Mouse (Mus musculus): Measurements from ENCODE around the gene Swap70.
"Not testable (repeated sequence)": the region's sequence is repeated elsewhere in the genome, so short reads cannot be mapped to it uniquely, and the experiment has no call there.

The Swap70 gene

DNA sequence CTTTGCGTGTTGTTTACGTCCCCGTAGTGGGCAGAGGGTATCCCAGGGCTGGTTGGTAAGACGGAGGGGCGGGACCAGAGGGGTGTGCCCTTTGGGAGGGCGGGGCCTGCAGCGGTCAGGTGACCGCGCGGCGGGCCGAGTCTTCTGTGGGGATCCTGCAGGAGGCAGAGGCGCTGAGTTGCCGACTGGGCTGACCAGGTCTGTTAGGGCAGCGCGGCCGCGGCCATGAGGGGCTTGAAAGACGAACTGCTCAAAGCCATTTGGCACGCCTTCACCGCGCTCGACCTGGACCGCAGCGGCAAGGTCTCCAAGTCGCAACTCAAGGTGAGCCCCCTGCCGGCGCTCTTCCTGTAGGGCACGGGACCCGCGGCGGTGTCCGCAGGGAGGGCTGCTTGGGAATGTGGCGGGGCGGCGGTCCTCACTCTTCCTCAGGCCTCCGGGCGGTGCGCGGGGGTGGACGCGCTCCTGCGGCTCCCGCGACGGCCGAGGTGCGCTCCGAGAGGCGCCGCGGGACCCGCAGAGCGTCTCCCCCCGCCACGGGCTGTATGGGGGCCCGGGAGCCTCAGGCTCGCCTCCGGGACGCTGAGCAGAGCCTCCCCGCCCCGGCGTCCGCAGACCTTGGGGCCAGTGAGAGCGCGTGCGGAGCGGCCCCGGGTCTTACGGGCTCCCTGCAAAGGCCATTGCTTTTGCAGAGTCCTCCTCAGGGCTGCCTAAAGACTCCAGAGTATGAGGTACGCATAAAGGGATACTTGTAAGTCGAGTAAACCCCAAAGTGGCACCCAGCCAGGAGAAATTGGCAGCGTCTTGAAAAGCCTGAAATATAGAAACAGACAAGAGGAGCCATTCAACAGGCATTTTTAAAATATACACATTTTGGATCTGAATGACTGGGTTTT lies at the start of gene Swap70:
TSS of gene Swap70 (plus strand) at position 126 of the 896 bp plus-strand sequence.
- DNase-seq (ENCODE audit: low read depth, low spot score) = peak; percentile 85

DNA sequence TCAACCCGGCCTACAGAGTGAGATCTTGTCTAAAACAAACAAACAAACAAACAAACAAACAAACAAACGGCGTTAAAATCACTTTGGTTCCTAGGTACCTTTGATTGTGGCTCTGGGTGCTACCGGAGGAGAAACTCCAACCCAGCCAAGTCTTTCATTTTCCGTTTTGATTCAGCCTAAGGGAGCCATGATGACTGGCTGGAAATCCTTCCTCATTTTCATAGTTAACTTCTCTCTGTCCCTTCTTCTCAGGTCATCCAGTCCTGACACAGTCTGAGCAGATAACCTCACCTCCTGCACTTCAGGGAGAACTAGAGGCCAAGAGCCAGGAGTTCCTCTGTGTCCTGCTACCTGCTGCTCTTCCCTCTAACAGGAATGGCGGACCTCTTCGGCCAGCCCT lies 42.3 kb upstream of the Swap70 start:
- DNase-seq (ENCODE audit: low read depth, low spot score) = no peak

DNA sequence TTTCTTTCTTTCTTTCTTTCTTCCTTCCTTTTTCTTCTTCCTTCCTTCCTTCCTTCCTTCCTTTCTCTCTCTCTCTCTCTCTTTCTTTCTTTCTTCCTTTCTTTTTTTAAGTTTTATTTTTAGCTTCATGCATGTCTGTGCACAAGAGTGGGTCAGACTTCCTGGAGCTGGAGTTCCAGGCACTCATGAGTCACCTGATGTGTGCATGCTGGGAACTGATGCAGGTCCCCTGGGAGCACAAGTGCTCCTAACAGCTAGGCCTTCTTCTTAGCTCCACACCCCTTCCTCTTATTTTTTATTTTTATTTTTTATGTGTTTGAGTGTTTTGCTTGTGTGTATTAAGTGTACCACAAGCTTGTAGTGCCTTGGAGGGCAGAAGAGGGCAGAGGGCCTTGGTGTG lies 40.9 kb upstream of the Swap70 start:
- DNase-seq (ENCODE audit: low read depth, low spot score) = no peak

DNA sequence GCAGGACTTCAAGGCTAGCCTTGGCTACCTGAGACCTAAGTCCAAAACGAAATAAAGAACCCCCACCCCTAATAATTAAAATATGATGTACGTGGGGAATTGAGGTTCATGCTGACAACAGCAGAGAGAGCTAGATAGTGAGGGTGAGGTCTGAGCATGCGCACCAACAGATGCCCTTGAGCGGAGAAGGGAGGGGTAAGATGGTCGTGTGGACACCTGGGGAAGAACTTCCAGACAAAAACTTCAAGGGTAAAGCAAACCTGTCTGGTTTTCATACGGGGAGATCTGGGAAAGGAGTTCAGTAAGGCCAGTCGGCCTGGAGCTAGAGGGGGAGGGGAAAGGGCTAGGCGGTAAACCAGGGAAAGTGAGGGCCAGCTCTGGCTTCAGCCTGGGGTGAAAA lies 40.1 kb upstream of the Swap70 start:
- DNase-seq (ENCODE audit: low read depth, low spot score) = peak; percentile 86

DNA sequence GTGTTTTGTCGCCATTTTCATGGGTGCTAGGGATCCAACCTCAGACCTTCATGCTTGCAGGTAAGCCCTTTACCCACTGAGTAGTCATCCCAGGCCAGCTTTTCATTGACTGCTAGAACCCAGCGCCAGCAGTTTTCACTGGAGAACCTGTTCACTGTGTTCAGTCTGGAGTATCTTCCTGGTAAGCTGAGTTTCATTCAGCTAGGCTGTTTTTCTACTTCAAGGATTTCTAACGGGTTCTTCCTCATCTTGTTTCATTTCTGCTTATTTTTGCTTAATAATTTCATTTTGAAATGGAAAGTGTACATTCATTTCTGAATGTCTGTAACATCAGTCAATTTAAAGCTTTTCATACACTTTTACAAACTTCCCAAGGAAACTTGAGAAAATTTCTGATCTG lies 36.9 kb upstream of the Swap70 start:
- DNase-seq (ENCODE audit: low read depth, low spot score) = no peak

DNA sequence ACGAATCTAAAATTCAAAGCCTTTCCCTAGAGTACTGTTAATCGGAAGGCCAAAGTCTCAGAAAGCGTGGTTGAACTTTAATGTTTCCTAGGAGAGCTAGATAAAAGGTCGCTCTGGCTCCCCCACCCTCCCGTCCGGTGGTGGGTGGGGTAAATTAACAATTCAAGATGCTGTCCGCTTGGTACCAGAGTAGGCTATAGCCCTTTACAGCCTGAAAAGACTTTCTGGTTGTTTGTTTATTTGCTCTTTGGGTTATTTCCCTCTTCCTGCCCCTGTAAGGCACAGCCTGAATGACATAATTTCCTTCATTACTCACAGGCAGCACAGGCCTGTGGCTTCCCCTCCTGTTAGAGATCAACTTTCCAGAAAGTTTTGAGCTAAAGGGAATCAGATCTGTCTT lies 31.6 kb upstream of the Swap70 start:
- peak; percentile 62 for DNase-seq (ENCODE audit: low read depth, low spot score)

DNA sequence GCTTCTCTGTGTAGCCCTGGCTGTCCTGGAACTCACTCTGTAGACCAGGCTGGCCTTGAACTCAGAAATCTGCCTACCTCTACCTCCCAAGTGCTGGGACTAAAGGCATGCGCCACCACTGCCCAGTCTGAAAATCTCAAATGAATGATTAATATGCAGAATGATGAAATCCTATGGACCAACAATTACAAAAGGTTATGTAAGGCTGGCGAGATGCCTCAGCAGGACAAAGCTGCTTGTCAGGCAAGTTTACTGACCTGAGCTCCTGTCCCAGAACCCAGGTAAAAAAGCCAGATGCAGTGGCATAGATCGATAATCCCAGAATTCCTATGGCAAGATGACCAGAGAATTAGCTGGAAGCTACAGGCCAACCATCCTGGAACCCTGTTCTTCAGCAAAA lies 28.3 kb upstream of the Swap70 start:
- no peak for DNase-seq (ENCODE audit: low read depth, low spot score)

DNA sequence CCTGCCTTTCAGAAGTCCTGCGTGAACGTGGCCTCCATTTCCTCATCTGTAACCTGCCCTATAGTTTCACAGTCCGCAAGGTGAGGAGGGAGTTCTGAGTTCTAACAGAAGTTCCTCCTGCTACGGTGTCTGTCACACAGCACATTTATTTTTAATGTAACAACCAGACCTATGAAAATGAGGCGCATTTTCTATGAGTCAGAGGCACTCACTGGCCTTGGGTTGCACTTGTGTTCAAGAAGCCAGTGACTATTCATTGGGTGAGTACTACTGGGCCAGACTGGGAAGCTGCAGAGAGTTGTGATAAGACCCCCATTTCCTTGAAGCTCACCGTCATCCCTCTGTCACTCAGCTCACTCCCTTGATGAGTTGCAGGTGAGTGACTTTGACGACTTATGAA lies 24.3 kb upstream of the Swap70 start:
- DNase-seq (ENCODE audit: low read depth, low spot score) = no peak

DNA sequence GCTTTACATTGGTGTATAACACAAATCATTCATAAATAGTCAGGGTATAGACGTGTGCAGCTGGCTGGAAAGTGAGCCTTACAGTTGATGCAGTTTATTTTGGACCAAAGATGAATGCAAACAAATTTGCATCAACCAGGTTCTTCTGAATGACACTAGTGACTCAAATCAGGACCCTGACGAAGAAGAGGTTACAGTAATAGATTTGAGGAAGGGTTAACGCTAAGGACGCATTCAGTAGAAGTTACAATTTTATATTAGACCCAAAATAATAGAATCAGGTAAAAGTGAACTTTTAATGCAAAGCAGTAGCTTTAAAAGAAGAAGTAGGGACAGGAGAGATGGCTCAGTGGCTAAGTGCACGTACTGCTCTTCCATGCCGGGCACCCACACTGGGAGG lies 19.6 kb upstream of the Swap70 start:
- DNase-seq (ENCODE audit: low read depth, low spot score) = no peak

DNA sequence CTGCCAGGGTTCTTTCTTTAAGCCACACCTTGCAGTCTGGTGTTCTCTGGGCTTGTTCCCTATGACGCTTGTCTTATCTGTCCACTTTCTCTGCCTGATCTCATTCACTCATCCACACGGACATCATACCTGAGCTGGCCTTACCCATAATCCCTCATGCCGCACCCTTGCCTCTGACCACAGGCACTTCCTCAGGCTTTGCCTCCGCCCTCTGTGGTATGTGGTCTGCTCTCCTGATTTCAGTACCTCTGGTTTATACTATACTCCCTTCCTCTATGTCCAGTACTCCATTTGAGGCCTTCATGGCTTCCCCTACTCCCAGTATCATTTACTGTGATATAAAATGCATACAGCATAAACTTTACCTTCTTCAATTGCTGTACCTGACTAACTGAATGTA lies 17.3 kb upstream of the Swap70 start:
- DNase-seq (ENCODE audit: low read depth, low spot score) = no peak

DNA sequence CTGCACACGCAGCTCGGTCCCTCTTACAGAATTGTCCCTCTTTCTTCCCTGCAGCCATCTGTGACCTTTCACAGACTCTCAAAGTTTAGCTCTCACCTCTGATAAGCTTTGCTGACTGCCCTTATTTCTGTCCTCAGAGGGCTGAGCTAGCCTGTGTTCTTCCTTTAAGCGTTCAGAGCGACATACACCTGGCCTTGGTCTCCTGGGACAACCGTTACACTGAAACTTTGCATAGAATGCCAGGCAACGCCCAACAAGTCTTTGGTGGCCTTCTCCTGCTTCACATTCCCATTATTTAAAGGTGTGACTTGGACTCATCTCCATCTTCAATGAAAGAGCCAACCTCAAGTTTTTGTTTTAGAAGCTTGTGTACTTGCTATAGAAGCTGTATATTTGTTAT lies 13.2 kb upstream of the Swap70 start:
- peak; percentile 63 for DNase-seq (ENCODE audit: low read depth, low spot score)

DNA sequence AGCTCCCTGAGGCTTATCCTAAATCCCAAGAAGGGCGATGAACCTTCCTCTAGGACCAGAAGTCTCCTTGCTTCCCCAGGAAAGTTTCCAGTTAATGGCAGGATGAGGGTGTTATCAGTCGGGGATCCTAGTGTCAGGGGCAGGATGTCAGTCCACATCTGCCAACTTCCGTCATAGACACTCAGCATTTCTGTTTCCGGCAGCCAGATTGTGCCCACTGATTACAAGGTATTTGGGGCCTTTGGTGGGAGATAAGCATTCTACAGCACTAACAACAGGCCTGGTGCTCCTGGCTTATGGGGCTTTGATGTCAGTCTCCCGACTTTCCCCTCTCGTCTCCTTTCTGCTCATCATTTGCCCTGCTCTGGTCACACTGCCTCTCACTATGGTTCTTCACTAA lies 12.1 kb upstream of the Swap70 start:
- no peak for DNase-seq (ENCODE audit: low read depth, low spot score)

DNA sequence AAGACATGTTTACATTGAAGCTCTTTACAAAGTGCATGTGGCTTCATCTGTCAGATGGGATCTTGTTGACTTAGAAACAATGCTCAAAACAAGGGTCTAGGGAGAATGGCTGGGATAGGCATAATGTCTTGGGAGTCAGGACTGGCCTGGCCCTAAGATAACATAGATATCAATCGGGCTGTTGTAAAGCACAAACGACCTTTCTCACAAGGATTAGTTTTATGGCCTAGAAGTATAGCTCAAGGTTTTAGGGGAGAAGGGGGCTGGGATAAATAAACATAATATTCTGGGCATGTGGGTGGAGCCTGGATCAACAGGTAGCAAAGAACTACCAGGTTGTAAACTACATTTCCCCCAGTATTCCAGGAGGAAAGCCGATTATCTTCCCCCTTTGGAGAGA lies 10.5 kb upstream of the Swap70 start:
- no peak for DNase-seq (ENCODE audit: low read depth, low spot score)

DNA sequence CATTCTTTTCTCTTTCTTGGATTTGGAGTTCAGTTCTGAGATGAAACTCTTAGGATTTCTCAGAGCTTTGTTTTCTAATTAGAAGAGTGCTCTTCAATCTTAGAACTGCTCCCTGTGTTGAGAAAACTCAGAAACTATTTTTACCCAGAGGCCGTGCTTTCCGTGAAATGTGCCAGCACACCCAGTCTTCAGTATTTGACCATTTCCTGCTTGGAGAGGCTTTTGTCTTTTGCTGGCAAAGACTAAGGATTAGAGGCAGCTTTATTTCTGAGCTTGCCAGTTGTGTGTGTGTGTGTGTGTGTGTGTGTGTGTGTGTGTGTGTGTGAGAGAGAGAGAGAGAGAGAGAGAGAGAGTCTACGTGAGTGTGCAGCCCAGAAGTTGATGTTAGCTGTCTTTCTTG lies 6.6 kb upstream of the Swap70 start:
- DNase-seq (ENCODE audit: low read depth, low spot score) = no peak

DNA sequence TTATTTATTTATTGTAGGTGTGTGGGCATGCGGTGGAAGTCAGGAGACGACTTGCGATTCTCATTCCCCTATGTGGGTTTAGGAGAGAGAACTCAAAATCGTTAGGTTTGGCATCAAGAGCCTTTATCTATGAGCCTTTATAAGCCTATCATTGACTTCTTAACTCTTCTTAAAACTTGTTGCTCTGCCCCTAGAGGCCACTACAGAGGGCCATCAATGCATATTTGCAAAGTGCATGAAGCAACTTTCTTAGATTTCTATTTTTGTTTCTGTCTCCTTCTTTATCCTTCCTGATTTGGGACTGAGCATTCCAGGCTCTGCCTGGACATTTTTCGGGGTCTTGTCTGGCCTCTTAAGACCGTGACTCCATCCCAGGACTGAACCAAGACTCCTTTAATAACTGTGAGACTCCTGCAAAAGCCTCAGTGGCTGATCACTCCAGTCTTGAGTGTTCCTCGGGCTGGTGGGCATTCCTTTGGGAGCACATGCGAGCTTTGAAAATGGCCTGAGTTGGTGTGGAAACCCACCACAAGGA lies 393 bp upstream of the Swap70 start:
- peak; percentile 40 for DNase-seq (ENCODE audit: low read depth, low spot score)

DNA sequence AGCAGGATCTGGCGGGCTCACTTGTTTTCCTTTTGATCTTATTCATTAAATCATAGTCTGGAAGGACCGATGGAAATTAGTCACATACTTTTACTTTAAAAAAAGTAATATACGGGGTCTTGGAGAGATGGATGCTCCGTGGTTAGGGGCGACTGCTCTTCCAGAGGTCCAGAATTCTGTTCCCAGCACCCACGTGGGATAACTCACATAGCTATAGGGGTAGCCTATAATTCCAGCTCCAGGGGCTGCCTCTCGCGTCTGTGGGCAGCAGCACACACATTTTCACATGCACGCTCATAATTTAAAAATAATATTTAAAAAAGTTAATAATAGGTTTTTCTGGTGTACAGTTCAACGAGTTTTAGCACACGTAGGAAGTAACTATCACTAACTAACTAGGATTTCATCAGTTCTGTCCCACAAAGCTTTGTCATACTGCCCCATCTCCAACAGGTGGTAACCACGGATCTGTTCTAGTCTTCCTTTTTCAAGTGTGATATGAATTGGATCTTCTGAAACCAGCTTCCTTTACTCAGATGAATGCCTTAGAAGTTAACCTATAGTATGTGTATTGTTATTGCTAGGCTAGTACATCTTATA lies 1.2 kb downstream of the Swap70 start:
- DNase-seq (ENCODE audit: low read depth, low spot score) = no peak

DNA sequence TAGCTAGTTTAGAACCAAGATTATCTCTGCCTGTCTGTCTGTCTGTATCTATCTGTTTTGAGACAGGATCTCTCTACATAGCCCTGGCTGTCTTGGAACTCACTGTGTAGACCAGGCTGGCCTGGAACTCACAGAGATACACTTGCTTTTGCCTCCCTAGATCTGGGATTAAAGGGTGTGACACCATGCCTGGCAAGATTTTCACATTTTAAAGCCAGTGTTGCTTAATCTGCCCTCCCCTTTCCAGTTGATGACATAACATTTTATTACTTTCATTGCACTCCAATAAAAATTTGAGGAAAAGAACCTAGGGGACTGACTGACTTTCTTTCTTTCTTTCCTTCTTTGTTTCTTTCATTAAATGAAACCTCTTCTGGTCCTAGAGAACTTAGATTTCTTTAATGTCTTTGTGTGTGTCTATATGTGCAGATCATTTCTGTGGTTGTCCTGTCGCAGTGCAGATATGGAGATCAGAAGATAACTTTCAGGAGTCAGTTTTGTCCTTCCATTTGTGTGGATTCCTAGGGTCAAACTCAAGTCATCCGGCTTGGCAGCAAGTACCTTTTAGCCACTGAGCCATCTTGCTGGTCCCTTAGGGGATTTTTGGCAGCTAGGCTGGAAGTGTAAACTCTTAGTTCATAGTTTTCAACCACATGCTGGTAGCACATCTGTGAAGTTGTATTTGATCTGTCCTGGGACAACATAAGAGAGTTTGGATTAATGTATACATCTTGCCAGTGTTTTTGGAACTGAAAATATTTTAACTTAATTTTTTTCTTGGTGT lies 2.4 kb downstream of the Swap70 start:
- no peak for DNase-seq (ENCODE audit: low read depth, low spot score)

DNA sequence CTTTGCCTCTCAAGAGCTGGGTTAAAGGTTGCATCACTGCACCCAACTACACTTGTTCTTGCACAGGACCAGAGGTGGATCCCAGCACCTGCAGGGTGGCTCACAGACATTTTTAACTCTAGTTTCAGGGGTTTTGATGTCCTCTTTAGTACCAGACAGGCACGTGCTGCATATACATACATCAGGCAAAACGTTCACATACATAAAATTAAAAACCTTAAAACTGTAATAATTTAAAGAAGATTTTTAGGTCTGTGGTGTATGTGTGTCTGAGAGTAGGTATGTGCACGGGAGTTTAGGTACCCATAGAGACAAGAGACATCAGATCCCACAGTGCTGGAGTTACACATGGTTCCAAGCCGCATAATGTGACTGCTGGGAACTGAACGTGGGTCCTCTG lies 5.0 kb downstream of the Swap70 start:
- DNase-seq (ENCODE audit: low read depth, low spot score) = no peak

DNA sequence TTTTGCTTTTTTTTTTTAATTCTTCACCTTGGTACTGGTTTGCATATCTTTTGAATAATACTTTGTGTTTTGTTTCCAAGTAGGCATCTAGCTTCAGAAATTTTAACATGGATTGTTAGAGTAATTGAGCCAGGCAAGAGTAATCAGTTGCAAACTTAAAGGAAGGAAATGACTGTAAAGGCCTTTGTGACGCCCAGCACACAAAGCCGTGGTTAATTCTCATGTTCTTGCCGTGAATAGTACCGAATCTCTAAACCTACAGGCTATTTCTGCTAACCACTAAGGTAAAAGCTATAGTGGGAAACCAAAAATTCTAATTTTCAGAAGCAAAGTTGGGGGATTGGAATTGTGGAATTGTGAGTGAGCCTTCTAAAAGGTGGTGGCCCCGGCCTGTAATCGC lies 8.5 kb downstream of the Swap70 start:
- DNase-seq (ENCODE audit: low read depth, low spot score) = no peak

DNA sequence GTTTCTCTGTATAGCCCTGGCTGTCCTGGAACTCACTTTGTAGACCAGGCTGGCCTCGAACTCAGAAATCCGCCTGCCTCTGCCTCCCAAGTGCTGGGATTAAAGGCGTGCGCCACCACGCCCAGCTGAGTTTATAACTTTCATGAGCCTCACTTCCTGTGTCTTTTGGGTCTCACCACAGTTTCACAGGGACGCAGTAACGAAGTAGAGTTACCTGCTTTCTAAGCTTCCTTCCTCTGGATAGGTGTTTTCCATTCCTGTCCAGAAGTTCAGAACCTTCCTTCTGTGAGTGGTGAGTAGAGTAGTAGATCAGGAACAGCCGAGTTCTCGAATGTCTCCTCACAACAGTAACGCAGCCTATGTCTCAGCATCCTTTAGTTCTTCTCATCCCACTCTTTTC lies 9.6 kb downstream of the Swap70 start:
- not testable (repeated sequence) for DNase-seq (ENCODE audit: low read depth, low spot score)

DNA sequence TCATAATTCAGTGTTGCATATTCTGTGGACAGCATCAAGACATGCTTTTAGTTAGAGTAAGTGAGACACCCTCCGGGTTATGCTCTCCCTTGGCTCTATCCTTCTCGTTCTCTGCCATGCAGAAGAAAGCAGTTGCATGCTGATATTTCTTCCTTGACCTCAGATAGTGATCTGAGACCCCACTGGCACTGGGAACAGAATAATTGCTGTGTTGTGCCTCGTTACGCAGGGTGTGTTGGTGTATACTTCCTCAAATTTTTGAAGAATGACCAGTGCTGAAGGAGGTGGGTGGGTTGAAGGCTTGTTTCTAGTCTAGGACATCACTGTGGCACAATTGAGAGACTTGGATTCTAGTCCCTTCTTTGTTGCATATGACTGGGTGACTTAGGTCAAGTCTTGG lies 14.6 kb downstream of the Swap70 start:
- no peak for DNase-seq (ENCODE audit: low read depth, low spot score)

DNA sequence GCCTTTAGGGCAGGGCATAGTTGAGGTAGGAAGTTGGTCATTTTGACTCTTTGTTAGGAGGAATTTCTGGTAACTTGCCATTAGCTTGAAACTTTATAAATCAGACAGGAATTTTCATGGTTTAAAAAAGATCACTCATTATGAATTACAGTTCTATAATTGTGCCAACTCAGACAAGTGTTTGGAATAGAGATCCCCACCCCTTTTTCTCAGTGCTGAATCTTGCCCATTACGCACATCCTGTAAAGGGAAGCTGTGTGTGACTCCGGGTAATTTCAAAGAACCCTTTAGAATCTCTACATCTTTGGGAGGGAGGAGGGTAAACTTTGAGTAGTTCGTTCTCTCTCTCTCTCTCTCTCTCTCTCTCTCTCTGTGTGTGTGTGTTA lies 15.9 kb downstream of the Swap70 start:
- no peak for DNase-seq (ENCODE audit: low read depth, low spot score)

Data from ES-CJ7 (cell line).